Mouse (Mus musculus): ENCODE measurements at regions not wholly inside any gene's neighbourhood (a gene's known extent, or its start where the extent isn't known, plus 50 kb on each side); places are given as distances from the start of the nearest gene placed in this dataset.

- no peak for TF ChIP-seq POLR2A (IDR thresholded peaks at IDR 0.05; ENCODE audit: extremely low read depth, insufficient read depth, low read length)
- TF ChIP-seq CTCF (IDR thresholded peaks at IDR 0.05; ENCODE audit: low read depth, low read length), result no peak
Observed at GRCm38 (mm10) chr1:40993327-40993726, 187.9 kb downstream of the Tmem182 start.

Data from liver, adult 2 months (tissue).